Mouse (Mus musculus) embryonic facial prominence, embryonic 15.5 days (tissue): Measurements from ENCODE around the gene Tmigd3. TPM values are rescaled to one million over a fixed set of nuclear protein-coding genes. Genes with fewer than 3 reads are reported as not detected.

Experiments
- ATAC-seq: fragments of 200-750 bp; cut with Nextera tagmentation; 2 replicates; pipeline ENCODE4 v1.8.0; 2017; ENCODE audit warnings: low read depth, moderate TSS enrichment; ENCODE audit not compliant: insufficient number of reproducible peaks, low FRiP score, low TSS enrichment
- H3K27ac ChIP-seq: fragments of 300-500 bp; sonication (generic); replicated peaks from 2 replicates; pipeline ENCODE4 v1.5.1; 2015; ENCODE audit warnings: mild to moderate bottlenecking, inconsistent platforms
- H3K27me3 ChIP-seq: fragments of 300-500 bp; sonication (generic); 2 replicates; pipeline ENCODE4 v1.6.1; 2015; ENCODE audit warnings: inconsistent platforms
- H3K36me3 ChIP-seq: fragments of 300-500 bp; sonication (generic); 2 replicates; pipeline ENCODE4 v1.6.1; 2015; ENCODE audit warnings: mild to moderate bottlenecking, inconsistent platforms
- H3K4me1 ChIP-seq: fragments of 300-500 bp; sonication (generic); 2 replicates; pipeline ENCODE4 v1.6.1; 2015; ENCODE audit warnings: inconsistent platforms
- H3K4me2 ChIP-seq: fragments of 300-500 bp; sonication (generic); replicated peaks from 2 replicates; pipeline ENCODE4 v1.6.1; 2015; ENCODE audit warnings: mild to moderate bottlenecking, inconsistent platforms
- H3K4me3 ChIP-seq: fragments of 300-500 bp; sonication (generic); replicated peaks from 2 replicates; pipeline ENCODE4 v1.5.1; 2015; ENCODE audit warnings: mild to moderate bottlenecking, inconsistent platforms
- H3K9ac ChIP-seq: fragments of 300-500 bp; sonication (generic); 2 replicates; pipeline ENCODE4 v1.6.1; 2015; ENCODE audit warnings: inconsistent platforms
- H3K9me3 ChIP-seq: fragments of 300-500 bp; sonication (generic); replicated peaks from 2 replicates; pipeline ENCODE4 v1.6.1; 2016; ENCODE audit warnings: inconsistent platforms
- WGBS: fragments of 180-500 bp; shearing (Covaris S2); methylation state at CpG from one replicate; pipeline ENCODE4 v1.1.7; 2015; 5-methylcytosine and 5-hydroxymethylcytosine counted together
- polyA plus RNA-seq: library from polyadenylated mRNA; unstranded; fragments of >200 nt; fragmentation: Nextera tagmentation; extraction: Ambion mirVana; gene quantifications from 2 replicates; pipeline ENCODE4 v1.2.1, GENCODE M21; 2015

Gene Tmigd3
- polyA plus RNA-seq, 1 experiment from 2014 or later, result 0.27 TPM

GRCm38 (mm10) chr3:105935033-105935432, 64.3 kb downstream of the Tmigd3 start:
- Histone ChIP-seq H3K27me3 (no peaks in the 10 kb centered on the region), H3K9ac (no peak overlapping the region), H3K27ac (no peak overlapping the region), H3K36me3 (peaks cover 8% of the 10 kb centered on the region; the same call in 1 of the 2 replicates), H3K9me3 (no peaks in the 10 kb centered on the region), H3K4me2 (no peak overlapping the region), H3K4me3 (no peak overlapping the region), H3K4me1 (no peaks in the 10 kb centered on the region)
- 66% methylated on average over 5 of the region's 5 CpGs for WGBS
- ATAC-seq, result no peak

GRCm38 (mm10) chr3:105936111-105936510, 65.4 kb downstream of the Tmigd3 start:
- no peaks in the 10 kb centered on the region for H3K4me1 ChIP-seq
- H3K4me3 ChIP-seq, result no peak overlapping the region
- no peak overlapping the region for H3K9ac ChIP-seq
- no peaks in the 10 kb centered on the region for H3K27me3 ChIP-seq
- no peak overlapping the region for H3K4me2 ChIP-seq
- no peak for ATAC-seq
- 87% methylated on average over 4 of the region's 4 CpGs for WGBS
- no peaks in the 10 kb centered on the region for H3K9me3 ChIP-seq
- no peak overlapping the region for H3K27ac ChIP-seq
- H3K36me3 ChIP-seq, result peaks cover 14% of the 10 kb centered on the region

GRCm38 (mm10) chr3:105951348-105951747, 80.6 kb downstream of the Tmigd3 start:
- Histone ChIP-seq H3K9me3 (no peaks in the 10 kb centered on the region), H3K27ac (no peak overlapping the region), H3K36me3 (peaks cover 56% of the 10 kb centered on the region), H3K4me1 (no peaks in the 10 kb centered on the region), H3K27me3 (no peaks in the 10 kb centered on the region), H3K4me3 (no peak overlapping the region), H3K9ac (no peak overlapping the region), H3K4me2 (no peak overlapping the region)
- 94% methylated on average over 7 of the region's 7 CpGs for WGBS
- no peak for ATAC-seq

- Histone ChIP-seq H3K4me2 (no peak overlapping the region), H3K4me3 (peak overlapping the region; percentile 94; the same call in 1 of the 2 replicates), H3K9me3 (no peaks in the 10 kb centered on the region), H3K27me3 (no peaks in the 10 kb centered on the region), H3K4me1 (peaks cover 26% of the 10 kb centered on the region), H3K9ac (no peak overlapping the region), H3K36me3 (peaks cover 35% of the 10 kb centered on the region), H3K27ac (no peak overlapping the region)
- no peak for ATAC-seq
- 98% methylated on average over 1 of the region's 1 CpGs for WGBS
Measured at GRCm38 (mm10) chr3:105957235-105957634, 86.5 kb downstream of the Tmigd3 start.

- no peaks in the 10 kb centered on the region for H3K9me3 ChIP-seq
- 39% methylated on average over 5 of the region's 5 CpGs for WGBS
- peaks cover 36% of the 10 kb centered on the region for H3K36me3 ChIP-seq
- peaks cover 26% of the 10 kb centered on the region for H3K4me1 ChIP-seq
- no peak for ATAC-seq
- H3K27me3 ChIP-seq, result no peaks in the 10 kb centered on the region
- peak overlapping the region; percentile 97 for H3K9ac ChIP-seq
- H3K4me3 ChIP-seq, result peak overlapping the region; percentile 94
- H3K27ac ChIP-seq, result no peak overlapping the region
- H3K4me2 ChIP-seq, result peak overlapping the region; percentile 71
Measured at GRCm38 (mm10) chr3:105958204-105958603, 87.5 kb downstream of the Tmigd3 start.

GRCm38 (mm10) chr3:105958974-105959580, 88.4 kb downstream of the Tmigd3 start, which contains the start of gene Wdr77:
TSS of gene Wdr77 (plus strand) at chr3:105959369.
- peak; percentile 97 for ATAC-seq
- peaks cover 39% of the 10 kb centered on the region for H3K36me3 ChIP-seq
- peaks cover 26% of the 10 kb centered on the region for H3K4me1 ChIP-seq

GRCm38 (mm10) chr3:105959585-105959984, 88.9 kb downstream of the Tmigd3 start:
- 0% methylated on average over 26 of the region's 26 CpGs for WGBS
- Histone ChIP-seq H3K9ac (peak overlapping the region; percentile 89), H3K36me3 (peaks cover 44% of the 10 kb centered on the region), H3K4me3 (peak overlapping the region; percentile 94), H3K4me2 (peak overlapping the region; percentile 85), H3K4me1 (peaks cover 26% of the 10 kb centered on the region), H3K27ac (peak overlapping the region; percentile 74), H3K27me3 (no peaks in the 10 kb centered on the region), H3K9me3 (no peaks in the 10 kb centered on the region)
- ATAC-seq, result peak; percentile 53

More at GRCm38 (mm10) chr3:105958974-105959580, 88.4 kb downstream of the Tmigd3 start, which contains the start of gene Wdr77:
- Histone ChIP-seq H3K9me3 (no peaks in the 10 kb centered on the region), H3K4me3 (peak within 1 kb of the TSS; percentile 94), H3K9ac (peak within 1 kb of the TSS; percentile 97), H3K27me3 (no peaks in the 10 kb centered on the region), H3K27ac (peak within 1 kb of the TSS; percentile 92), H3K4me2 (peak within 1 kb of the TSS; percentile 85)
- WGBS, result under 1% methylated on average over 52 of the region's 52 CpGs

- Histone ChIP-seq H3K9ac (peak within 1 kb of the TSS; percentile 97), H3K27me3 (no peaks in the 10 kb centered on the region), H3K36me3 (peaks cover 45% of the 10 kb centered on the region), H3K4me1 (peaks cover 26% of the 10 kb centered on the region), H3K9me3 (no peaks in the 10 kb centered on the region), H3K4me3 (peak within 1 kb of the TSS; percentile 94), H3K27ac (peak within 1 kb of the TSS; percentile 92), H3K4me2 (peak within 1 kb of the TSS; percentile 85)
- ATAC-seq, result no peak
- WGBS, result 2% methylated on average over 6 of the region's 6 CpGs
Measured at GRCm38 (mm10) chr3:105959999-105960398, 89.3 kb downstream of the Tmigd3 start, which contains the start of gene Atp5f1. TSS of gene Atp5f1 (minus strand) at chr3:105960099.

- H3K27me3 ChIP-seq, result no peaks in the 10 kb centered on the region
- no peaks in the 10 kb centered on the region for H3K9me3 ChIP-seq
- 88% methylated on average over 2 of the region's 2 CpGs for WGBS
- peaks cover 52% of the 10 kb centered on the region for H3K36me3 ChIP-seq
- no peak overlapping the region for H3K9ac ChIP-seq
- H3K4me1 ChIP-seq, result peaks cover 26% of the 10 kb centered on the region
- H3K4me2 ChIP-seq, result peak overlapping the region; percentile 85
- peak overlapping the region; percentile 94 for H3K4me3 ChIP-seq
- no peak overlapping the region for H3K27ac ChIP-seq
- no peak for ATAC-seq
Measured at GRCm38 (mm10) chr3:105960700-105961099, 90.0 kb downstream of the Tmigd3 start.

- H3K4me2 ChIP-seq, result no peak overlapping the region
- H3K9ac ChIP-seq, result no peak overlapping the region
- peaks cover 35% of the 10 kb centered on the region for H3K36me3 ChIP-seq
- no peak overlapping the region for H3K4me3 ChIP-seq
- 79% methylated on average over 5 of the region's 5 CpGs for WGBS
- no peak overlapping the region for H3K27ac ChIP-seq
- no peaks in the 10 kb centered on the region for H3K4me1 ChIP-seq
- no peaks in the 10 kb centered on the region for H3K27me3 ChIP-seq
- ATAC-seq, result no peak
- no peaks in the 10 kb centered on the region for H3K9me3 ChIP-seq
Measured at GRCm38 (mm10) chr3:105971831-105972446, 101.2 kb downstream of the Tmigd3 start.

GRCm38 (mm10) chr3:105973411-105973810, 102.7 kb downstream of the Tmigd3 start, which contains the start of gene Ovgp1:
TSS of gene Ovgp1 (plus strand) at chr3:105973711.
- Histone ChIP-seq H3K36me3 (peaks cover 21% of the 10 kb centered on the region), H3K4me2 (no peak within 1 kb of the TSS), H3K27ac (no peak within 1 kb of the TSS), H3K4me1 (no peaks in the 10 kb centered on the region), H3K9ac (no peak within 1 kb of the TSS), H3K4me3 (no peak within 1 kb of the TSS), H3K9me3 (no peaks in the 10 kb centered on the region), H3K27me3 (no peaks in the 10 kb centered on the region)
- 92% methylated on average over 3 of the region's 3 CpGs for WGBS
- no peak for ATAC-seq
